Mouse (Mus musculus) liver, postnatal 0 days (tissue): ENCODE measurements around the gene Bcl7a.

Experiments
- CTCF ChIP-seq: sonication (generic); IDR thresholded peaks from 2 replicates; pipeline ENCODE4 v1.5.1; 2016; ENCODE audit warnings: antibody characterized with exemption, low read depth
- EP300 ChIP-seq: IDR thresholded peaks from 2 replicates; pipeline ENCODE4 v1.6.1; 2016; ENCODE audit warnings: antibody characterized with exemption, low read depth, mild to moderate bottlenecking

DNA sequence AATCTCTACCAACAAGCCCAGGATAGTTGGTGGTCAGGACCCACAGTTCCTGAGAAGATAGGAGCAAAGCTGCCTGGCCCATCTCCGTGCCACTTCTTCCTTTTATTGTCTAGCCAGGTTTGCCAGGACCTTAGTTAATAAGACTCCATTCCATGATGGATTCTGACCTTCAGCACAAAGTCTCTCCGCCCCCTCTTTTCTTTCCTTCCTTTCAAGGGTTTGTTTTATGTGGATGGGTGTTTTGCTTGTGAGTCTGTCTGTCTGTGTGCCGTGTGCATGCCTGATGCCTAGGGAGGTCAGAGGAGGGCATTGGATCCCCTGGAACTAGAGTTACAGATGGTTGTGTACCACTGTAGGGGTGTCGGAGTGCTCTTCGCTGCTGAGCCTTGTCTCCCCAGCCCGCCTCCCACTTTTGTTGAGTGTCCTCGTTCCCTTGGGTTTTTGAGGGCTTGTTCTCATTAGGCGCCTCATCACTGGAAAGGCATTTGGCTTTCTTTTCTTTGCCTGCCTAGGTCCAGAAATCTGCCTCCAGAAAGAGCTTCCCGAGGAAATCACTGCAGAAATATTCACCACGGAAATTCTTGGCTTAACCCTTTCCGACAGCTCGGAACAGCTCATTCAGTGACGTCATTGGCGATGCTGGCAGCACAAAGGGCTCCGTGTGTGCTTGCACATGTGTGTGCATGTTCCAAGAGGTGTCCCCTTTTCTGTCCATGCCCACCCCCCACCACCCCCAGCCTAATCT, 17.5 kb upstream of the Bcl7a start:
- TF ChIP-seq CTCF: no peak
- no peak for TF ChIP-seq EP300
